Mouse (Mus musculus) adrenal gland (tissue): ENCODE results near the gene Klk12.

ENCODE experiments used
- intact Hi-C: fragments of 180-260 bp; cut with DNase I; formaldehyde crosslinking; loops from one replicate; pipeline ENCODE4 v1.15.1; 2025
- long read RNA-seq, 2 experiments: library from polyadenylated mRNA; unstranded; transcript quantifications; one replicate each; pipeline ENCODE4 v2.0.0; 2020; ENCODE audit warnings: borderline replicate concordance in 1 of 2; ENCODE audit not compliant: insufficient replicate concordance in 1 of 2

The Klk12 gene
- long read RNA-seq, experiment 1: 0 reads
- long read RNA-seq, experiment 2: 0 reads

DNA sequence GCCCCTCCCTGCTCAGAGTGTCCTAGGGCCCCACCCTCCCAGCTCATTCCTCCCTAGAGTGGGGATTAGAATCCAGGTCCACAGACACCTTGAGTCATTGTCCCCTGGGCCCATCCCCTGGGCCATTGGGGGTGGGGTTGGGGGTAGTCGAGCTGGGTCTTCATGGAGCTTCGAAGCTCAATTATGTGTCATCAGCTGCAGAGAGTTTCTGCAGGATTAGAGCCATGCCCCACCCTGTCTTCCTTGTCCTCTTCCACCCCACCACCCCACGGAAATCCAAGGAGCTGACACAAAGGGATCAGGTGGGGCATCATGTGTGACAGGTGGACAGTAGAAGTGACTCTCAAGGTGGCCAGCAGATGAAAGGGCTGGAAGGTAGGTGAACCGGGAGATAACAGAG is at the start of gene Klk12:
Gene Klk12, plus strand, starts transcription at position 301 of the 400 bp plus-strand sequence.
- intact Hi-C loops: no loop called here

DNA sequence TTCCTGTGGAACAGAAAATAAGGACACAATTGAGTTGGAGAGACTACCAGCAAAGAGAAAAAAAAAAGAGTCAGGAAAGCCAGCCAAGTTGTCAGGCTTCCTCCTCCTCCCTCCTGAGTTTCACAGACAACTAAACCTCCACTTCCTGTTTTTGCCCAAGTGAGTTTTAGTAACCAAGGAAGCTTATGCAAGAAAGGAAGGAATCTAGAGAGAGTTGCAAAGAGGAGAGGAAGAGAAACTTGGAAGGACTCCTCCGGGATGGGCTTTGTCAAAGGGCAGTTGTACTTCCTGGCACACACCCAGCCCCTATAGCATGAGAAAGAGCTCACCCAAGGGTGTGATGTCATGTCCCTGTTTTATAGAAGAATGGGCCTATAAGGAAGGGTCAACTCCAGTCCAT is 20.9 kb upstream of the Klk12 start:
- intact Hi-C loops: no loop called here

DNA sequence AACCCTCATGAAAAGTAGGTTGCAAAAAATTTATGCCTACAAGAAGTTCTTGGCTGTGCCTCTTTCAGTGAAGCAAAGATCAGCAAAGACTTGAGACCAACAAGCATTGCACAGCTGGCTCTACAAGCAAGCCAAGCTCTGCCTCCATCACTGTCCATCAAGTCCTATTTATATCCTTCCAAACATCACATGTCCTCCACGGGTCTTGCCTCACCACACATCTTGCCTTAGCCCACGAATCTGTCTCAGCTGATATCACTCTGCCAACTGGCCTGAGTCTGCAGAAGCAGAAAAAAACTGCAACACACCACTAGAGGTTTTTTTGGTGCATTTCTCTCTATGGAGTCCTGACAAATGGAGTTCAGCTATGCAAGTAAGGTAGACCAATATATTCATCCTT is 15.9 kb upstream of the Klk12 start:
- intact Hi-C loops: no loop called here

DNA sequence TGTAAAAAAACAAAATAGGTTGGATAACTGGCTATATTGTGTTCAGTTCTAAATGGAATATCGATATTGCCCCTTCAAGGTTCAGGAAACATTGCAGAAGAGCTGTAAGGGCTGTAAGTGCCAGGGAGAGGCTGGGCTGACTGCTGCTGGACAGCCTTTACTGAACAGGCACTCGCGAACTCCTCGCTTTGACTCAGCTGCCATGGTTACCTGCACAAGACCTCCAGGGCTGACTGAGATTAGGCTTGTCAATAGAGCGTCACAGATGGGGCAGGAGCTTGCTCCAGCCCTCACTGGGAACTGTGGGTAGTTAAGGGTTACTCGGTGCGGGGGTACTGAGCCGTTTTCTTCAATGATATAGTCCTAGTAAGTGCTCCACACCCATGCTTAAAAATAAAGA is 2.2 kb upstream of the Klk12 start:
- intact Hi-C loops: no loop called here

DNA sequence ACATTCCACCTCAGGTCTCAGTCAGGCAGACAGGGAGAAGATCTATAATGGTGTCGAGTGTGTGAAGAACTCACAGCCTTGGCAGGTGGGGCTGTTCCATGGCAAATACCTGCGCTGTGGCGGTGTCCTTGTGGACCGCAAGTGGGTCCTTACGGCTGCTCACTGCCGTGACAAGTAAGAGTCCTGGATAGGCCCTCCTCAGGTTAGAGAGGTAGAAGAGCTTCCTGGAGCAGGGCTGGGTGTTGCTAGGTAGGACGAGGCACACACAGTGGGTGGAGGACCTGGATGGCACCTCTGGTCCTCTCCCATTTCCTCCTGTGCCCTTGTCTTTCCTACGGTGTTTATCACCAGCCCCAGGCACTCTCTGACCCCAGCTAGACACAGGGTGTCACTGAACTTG is 939 bp downstream of the Klk12 start:
- intact Hi-C loops: no loop called here

DNA sequence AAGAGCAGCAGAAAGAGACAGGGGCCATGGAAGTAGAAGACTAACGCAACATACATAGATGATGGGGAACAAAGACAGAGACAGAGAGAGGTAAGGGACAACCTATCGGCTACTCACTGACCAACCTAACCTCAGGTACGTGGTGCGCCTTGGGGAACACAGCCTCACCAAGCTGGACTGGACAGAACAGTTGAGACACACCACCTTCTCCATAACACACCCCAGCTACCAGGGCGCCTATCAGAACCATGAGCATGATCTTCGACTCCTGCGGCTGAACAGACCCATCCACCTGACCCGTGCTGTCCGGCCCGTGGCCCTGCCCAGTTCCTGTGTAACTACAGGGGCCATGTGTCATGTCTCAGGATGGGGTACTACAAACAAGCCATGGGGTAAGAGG is 2.0 kb downstream of the Klk12 start:
- intact Hi-C loops: no loop called here

DNA sequence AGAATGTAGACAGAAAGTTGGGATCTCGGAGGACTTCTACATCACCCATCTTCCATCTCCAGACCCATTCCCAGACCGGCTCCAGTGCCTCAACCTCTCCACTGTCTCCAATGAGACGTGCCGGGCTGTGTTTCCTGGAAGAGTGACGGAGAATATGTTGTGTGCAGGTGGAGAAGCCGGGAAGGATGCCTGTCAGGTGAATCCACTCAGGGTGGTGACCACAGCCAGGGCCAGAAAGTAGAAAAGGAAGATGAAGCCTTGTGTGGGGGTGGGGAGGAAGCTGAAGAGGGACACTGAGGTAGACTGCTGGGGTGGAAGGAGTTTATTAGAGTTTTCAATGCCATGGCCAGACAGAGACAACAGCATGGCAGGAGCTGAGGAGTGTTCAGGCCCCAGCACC is 3.2 kb downstream of the Klk12 start:
- intact Hi-C loops: no loop called here

DNA sequence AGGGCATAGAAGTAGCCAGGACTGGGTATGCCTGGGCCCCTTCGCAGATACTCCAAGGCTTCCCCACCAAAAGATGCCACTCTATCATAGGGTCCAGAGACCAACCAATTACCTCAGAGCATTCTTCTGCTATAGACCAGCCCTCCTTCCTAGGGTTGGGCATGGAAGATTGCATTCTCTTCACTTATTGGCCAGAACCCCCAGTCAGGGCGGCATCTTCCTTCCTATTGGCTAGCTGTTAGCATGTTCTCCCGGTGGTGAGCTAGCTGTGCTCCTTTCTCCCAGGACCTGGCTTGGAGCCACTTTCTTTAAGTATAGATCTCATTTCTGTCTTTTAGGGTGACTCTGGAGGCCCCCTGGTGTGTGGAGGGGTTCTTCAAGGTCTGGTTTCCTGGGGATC is 4.2 kb downstream of the Klk12 start:
- intact Hi-C loops: no loop called here

DNA sequence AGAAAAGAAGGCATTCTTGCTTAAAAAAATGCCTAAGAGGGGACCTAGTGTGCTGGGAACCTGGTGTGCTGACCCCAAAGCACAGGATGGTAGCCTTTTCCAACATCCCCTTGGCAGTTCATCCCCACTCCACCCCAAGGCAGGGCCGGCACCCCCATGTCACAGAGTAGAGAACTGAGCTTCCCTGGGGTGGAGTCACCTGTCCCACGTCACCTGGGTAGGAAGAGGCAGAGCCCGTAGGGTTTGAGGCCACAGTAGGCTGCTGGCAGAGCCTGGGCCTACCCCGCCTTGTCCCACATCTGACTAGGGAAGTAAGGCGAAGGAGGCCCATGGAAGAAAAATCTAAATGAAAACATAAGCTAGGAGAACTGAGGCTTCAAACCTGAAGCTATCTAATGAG is 5.7 kb downstream of the Klk12 start, which contains the start of gene Klk11:
Gene Klk11, plus strand, starts transcription at position 241 of the 400 bp plus-strand sequence.
- intact Hi-C loops: no loop called here

DNA sequence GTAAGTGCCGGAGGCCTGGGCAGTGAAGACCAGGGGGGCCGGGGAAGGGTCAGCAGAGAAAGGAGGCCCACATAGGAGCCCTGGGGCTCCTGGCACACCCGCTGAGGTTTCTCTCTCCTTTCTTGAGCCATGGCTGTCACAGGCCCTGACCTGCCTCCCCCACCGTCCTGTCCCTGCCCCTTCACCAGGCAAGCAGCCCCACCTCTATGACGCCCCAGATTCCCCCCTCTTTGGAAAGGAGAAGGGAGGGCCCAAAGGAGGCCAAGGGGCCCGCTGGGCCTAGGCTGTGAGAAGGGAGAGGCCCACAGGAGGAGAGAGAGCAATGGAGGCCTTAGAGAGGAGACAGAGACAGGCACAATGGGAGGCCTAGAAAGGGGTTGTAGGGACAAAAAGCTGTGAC is 6.1 kb downstream of the Klk12 start:
- intact Hi-C loops: no loop called here

DNA sequence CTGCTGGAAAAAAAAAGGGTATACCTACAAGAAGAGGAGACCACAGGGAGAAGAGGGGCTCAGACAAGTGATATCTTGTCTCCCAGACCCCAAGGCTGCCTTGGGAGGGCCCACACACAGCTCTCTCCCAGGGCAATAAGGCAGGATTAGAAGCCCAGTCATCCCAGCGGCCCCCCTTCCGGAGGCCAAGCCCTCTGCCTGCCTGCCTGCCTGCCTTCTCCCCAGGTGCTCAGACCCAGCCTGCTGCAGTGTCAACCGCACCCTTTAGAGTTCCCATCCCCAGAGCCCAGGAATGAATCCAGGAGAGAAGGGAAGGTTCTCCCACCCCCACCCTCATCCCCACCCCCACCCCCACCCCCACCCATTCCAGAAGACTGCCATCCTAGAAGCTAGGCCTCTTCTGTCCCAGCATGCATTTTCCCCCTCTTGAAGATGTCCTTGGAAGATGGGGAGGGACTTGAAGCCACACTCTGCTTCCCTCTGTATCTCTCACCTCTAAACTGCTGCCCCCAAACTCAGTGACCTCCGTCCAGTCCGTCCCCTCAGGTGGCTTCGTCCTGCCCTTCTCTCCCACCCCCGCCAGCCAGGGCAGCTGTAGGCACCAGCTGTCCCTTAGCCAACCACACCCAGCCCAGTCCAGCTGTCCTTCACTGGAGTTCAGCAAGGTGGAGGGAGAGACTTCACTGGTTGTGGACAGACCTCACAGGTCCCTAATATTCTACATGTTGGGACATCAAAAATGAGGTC is 6.8 kb downstream of the Klk12 start:
- intact Hi-C loops: no loop called here

DNA sequence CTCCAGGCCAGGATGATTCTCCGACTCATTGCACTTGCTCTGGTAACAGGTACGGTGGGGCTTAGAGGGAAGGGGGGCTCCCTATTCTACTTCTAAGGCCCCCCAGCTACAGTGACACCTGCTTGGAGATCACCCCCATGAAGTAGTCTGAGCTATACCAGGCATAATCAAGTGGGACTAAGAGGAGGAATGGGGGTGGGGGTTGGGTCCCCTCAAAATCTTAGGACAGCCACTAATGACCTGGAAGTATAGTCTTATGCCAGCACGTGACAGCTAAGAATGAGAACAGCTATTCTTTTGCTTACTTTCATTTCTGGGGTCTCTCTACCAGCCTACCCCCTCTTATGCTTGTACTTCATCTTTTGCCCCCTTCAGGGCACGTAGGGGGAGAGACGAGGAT is 7.8 kb downstream of the Klk12 start:
- intact Hi-C loops: no loop called here

DNA sequence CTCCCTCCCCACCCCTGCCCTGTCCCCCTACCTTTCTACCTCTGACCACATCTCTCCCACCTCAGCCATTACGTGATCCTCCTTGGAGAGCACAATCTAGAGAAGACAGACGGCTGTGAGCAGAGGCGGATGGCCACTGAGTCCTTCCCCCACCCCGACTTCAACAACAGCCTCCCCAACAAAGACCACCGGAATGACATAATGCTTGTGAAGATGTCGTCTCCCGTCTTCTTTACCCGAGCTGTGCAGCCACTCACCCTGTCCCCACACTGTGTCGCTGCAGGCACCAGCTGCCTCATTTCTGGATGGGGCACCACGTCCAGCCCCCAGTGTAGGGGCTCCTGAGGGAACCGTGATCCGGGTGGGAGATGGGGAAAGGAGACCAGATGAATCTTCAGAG is 8.7 kb downstream of the Klk12 start:
- intact Hi-C loops: no loop called here

DNA sequence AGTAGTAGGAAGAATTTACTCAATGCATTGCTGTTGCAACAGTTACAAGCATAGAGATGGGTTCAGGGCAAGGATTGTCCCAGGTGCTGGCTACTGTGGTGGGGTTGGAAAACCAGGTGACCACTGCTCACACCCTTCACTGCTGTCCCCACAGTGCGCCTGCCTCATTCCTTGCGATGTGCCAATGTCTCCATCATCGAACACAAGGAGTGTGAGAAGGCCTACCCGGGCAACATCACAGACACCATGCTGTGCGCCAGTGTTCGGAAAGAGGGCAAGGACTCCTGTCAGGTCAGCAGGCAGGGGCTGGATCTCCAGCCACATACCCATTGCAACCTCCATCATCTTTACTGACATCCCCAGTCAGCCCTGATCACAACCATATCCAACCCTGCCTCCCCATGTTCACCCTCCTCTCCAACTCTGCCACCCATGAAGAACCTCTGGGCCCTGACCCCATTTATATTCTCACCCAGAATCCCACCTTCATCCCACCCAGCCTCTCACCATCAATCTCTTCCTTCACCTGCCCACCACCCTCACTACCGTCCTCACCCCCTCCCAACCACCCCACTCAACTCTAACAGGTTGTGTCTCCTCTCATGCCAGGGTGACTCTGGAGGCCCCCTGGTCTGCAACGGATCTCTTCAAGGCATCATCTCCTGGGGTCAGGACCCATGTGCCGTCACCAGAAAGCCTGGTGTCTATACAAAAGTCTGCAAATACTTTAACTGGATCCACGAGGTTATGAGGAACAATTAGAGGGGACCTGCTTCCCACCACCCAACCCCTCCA is 9.7 kb downstream of the Klk12 start:
- intact Hi-C loops: no loop called here

DNA sequence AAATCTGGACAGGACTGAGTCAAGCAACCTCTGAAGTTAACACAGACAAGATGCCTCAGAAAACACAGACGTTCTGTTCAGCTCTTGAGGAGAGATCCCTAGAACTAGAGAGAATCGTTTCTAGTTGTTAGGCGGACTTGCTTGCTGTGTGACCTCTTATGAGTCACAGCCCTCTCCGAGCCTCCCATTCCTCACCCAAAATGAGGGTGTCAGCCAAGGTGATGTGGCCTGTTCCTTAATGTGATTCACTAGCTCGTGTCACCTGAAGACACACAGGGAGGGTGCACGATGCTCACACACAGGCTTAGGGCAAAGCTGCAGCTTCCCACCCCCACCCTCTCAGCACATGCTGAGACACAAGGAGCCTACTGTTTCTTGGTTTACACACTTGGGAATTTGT is 11.5 kb downstream of the Klk12 start:
- intact Hi-C loops: loop anchor here (10.0 kb wide), 1 partner anchor 115 kb away; no protein-coding TSS in a partner anchor

DNA sequence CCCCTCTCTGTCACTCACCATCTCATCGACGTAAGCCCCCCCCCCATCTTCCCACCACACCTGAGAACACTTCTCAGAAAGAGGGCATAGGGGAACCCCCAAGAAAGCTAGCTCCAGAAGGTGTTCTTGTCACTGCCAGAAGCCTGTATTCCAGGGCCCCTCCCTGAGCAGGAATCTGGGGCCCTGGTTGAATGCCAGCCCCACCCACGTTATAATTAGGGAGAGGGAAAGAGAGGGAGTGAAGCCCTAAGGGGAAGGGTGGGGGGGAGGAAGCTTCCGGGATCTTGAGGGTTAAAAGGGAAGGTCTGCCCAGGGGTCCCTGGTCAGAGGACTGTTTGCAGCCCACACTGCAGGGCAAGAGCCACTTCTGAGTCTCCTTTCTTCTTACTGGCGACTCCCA is 12.0 kb downstream of the Klk12 start, which contains the start of gene Klk10:
Gene Klk10, plus strand, starts transcription at position 290 of the 400 bp plus-strand sequence.
- intact Hi-C loops: loop anchor here (10.0 kb wide), 1 partner anchor 114 kb away; no protein-coding TSS in a partner anchor

DNA sequence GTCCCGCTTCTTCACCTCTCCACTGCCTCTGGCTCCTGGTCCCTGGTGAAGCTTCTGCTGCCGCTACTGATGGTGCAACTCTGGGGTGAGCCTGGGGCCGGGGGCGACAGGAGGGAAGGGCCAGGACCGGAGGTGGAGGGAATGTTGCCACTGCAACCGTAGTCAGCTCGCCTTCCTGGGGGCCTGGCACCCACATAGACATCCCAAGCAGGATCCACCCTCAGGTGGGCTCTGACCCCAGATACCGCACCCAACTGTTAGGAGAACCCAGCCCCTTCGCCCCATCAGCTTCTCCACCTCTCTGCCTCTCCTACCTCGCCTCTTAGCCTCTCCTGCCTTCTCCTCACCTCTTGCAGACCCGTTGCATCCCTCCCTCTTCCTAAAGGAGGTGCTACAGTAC is 12.8 kb downstream of the Klk12 start:
- intact Hi-C loops: loop anchor here (10.0 kb wide), 1 partner anchor 113 kb away; no protein-coding TSS in a partner anchor

DNA sequence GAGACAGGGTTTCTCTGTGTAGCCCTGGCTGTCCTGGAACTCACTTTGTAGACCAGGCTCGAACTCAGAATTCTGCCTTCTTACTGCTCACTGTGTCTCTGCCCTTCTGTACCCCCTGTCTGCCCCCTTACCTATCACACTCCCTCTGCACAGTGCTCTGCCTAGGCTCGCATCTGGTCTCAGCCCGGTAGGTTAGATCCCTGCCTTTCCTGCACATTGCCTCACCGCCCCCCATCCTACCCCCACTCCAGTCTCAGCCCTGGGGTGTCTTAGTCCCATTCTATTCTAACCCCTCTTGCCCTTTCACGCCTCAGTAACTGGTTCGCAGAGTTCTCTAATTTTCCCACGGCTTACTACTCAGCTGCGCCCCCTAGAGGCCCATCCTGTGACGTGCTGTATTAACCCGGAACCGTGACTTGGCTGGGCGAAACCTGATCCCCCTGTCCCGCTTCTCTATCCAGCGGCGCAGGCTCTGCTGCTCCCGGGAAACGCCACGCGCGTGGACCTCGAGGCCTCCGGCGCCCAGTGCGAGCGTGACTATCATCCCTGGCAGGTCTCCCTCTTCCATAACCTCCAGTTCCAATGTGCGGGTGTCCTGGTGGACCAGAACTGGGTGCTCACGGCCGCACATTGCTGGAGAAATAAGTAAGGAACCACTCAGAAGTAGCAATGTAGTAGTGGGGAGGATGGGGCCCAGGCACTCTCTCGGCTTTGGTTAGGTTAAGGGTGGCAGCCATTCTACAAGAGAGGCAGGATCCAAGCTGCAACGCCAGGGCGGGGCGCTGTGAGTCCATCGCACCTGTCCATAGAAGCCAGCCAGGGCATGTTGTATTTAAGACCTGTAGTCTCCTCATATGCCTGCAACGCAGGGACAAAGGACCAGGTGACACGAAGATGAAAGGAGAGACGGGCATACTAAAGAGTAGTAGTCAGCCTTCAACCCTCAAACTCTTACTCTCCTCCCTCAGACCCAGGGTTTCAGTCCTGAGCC is 13.9 kb downstream of the Klk12 start:
- intact Hi-C loops: loop anchor here (2.0 to 10.0 kb wide), 2 partner anchors 102 to 112 kb away; no protein-coding TSS in a partner anchor

DNA sequence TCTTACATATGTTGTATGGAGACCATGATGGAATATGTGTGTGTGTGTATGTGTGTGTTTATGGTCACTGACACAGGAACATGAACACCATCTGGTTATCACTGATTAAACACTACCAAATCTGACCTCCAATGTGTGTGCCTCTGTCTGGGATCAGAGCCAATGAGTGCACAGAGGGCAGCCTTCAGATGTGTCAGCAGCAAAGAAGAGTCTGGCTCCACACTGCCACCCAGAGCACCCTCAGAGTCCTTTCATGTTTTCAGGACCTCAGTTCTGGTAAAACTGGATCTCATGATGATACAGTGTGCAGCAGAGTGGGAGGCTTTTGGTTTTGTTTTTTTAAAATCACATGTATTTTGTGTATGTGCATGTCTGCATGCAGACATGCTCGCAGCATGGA is 16.6 kb downstream of the Klk12 start:
- intact Hi-C loops: loop anchor here (10.0 kb wide), 1 partner anchor 110 kb away; no protein-coding TSS in a partner anchor

DNA sequence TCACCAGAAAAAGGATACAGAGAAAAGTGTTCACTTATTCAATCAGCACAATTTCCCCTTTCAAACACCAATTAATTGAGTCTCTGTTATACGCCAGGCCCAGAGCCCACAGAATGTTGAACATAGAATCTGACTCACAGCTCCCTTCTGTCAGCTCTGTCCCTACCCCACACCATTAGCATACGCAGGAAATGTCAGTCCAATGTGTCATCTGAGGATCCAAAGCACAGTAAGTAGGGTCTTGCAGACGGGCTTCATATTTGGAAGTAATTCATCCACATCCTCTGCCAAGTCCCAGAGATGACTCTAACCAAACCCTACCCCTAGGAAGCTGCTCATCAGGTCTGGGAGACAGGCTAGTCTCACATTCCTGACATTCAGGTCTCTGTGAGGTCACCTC is 19.4 kb downstream of the Klk12 start:
- intact Hi-C loops: loop anchor here (10.0 kb wide), 1 partner anchor 107 kb away; no protein-coding TSS in a partner anchor

DNA sequence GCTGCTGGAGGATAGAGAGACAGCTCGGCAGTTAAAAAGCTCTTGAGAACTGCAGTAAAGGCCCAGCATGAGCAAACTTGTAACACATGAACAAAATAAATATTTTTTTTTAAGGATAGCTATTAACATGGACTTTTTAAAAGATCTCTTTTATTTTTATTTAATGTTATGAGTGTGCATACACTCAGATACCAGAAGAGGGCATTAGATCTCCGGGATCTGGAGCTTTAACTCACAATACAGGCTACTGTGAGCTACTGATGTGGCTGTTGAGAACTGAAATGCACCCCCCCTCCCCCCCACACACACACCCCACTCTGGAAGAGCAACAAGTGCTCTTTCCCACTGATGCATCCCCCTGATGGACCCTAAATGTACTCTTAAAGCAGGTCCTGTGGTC is 20.6 kb downstream of the Klk12 start:
- intact Hi-C loops: loop anchor here (10.0 kb wide), 1 partner anchor 106 kb away; no protein-coding TSS in a partner anchor
